Mouse (Mus musculus) testis, postnatal 10 days (tissue): ENCODE data around the gene Mcoln1.

Source experiments
- DNase-seq: peaks from one replicate; pipeline ENCODE4 v3.0.0; 2021; ENCODE audit warnings: low spot score

The Mcoln1 gene

DNA sequence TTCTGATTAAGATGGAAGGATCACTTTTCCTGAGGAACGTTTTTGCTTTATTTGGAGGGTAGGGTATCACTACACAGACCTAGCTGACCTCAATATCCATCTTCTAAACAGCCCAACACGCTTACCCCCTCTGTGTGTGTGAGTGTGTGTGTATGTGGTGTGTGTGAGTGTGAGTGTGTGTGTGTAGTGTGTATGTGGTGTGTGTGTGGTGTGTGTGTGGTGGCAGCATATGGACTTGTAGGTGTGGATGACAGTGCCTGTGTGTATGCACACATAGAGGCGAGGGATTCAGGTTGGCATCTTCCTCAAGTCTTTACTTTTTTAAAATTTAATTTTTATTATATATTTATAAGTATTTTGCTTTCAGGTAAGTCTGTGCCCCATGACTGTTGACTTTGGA lies 1.7 kb upstream of the Mcoln1 start:
- no peak for DNase-seq

DNA sequence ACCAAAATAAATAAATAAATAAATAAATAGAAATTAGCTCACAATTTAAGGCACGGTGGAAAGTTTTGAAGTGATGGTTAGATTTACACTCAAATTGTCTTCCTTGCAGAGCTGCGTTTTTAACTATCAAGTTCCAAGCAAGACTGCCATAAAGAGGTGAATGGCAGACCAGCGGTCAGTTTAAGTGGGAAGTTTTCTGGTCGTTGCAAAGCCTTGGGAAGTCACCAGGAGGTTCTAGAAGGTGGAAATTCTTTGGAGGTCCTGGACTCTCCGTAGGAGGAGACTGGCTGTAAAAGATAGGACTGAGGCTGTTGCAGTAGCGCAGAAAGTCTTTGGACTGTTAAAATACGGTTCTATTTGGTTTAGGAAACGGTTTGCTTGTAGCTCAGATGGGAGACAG lies 506 bp upstream of the Mcoln1 start:
- no peak for DNase-seq

DNA sequence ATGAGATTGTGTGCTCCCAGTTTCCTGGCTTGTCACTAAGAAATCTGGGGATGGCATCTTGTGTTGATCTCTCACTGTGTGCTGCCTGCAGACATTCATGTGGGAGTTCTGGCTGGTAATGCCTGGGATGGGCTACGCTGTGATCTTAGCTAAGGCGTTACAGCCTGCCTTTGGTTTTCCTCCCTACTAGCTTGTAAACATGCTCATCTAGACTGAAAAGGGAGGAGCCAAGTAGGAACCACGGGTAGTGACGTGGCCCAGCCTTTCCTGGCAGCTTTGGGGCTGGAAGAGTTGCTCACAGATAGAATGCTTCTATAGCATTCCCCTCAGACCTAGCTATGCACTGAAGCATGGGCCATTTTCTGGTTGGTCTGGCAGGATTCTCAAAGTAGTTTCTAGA lies 2.0 kb downstream of the Mcoln1 start:
- no peak for DNase-seq

DNA sequence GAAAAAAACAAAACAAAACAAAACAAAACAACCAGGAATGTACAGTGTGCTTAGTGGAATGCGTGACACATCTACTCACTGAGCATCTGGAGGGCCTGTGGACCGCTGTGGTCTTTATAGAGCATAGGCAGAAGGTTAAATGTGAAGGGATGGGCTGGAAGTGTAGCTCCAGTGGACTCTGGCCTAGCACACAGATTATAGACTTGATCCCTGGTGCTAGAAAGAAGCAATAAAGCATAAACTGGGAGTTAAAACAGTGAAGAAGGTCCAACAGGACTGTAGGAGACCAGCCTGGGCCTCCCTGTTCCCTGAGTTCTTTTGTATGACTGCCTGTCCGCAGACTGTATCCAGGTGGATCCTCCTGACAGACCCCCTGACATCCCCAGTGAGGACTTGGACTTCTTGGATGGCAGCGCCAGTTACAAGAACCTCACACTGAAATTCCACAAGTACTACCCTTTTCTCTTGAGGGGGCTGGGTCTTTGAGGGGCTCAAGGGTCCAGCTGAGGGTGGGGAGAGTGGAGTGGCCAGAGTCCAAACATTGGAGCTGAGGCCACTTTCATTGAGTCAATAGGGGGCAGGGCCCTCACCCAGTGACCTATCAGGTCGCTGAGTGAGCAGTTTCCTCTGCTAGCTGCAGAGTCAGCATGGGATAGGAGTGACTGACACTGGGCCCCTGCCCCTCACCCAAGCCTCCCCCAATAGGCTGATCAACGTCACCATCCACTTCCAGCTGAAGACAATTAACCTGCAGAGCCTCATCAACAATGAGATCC lies 7.9 kb downstream of the Mcoln1 start:
- DNase-seq = no peak

DNA sequence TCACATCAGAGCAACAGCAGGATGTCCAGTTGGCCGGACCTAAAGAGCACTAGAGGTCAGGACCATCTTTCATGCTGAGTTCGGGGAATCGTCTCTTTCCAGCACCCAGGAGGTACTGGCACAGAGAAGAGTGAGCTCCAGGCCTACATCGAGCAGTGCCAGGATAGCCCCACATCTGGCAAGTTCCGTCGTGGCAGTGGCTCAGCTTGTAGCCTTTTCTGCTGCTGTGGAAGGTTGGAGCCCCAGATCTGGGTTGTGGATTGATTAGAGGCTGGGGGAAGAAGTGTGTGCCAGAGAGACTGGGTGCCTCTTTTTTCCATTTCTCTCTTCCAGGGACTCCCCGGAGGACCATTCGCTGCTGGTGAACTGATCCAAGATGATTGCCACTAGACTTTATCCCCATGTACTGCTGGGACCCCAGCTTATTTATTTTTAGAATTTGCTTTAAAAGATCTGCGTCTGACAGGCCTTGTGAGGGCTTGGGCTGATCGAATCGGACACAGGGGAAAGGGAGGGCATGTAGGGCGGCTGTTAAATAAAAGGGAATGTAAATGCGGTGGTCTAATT lies 14.5 kb downstream of the Mcoln1 start:
- DNase-seq = no peak

DNA sequence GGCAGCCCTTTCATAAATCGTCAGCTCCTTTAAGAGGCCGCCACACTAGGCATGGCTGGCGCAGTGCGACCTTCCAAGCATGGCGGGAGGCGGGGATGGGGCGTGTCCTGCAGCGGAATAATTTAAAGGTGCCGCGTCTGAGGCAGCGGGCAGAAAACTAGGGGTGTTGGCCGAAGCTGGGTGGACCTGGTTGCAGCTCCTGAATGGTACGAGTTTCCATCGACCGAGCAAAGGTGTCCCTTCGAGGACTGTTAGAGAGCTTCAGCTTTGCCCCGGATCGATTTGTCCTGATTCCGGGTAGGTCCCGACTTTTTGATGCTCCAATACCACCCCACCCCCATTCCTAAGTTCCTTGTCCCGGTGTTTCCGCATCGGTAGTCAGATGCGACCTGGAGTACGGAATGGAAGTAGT lies 15.0 kb downstream of the Mcoln1 start, which contains the start of gene Pnpla6:
Gene Pnpla6, plus strand, starts transcription at position 125 of the 412 bp plus-strand sequence.
- peak; percentile 90 for DNase-seq

DNA sequence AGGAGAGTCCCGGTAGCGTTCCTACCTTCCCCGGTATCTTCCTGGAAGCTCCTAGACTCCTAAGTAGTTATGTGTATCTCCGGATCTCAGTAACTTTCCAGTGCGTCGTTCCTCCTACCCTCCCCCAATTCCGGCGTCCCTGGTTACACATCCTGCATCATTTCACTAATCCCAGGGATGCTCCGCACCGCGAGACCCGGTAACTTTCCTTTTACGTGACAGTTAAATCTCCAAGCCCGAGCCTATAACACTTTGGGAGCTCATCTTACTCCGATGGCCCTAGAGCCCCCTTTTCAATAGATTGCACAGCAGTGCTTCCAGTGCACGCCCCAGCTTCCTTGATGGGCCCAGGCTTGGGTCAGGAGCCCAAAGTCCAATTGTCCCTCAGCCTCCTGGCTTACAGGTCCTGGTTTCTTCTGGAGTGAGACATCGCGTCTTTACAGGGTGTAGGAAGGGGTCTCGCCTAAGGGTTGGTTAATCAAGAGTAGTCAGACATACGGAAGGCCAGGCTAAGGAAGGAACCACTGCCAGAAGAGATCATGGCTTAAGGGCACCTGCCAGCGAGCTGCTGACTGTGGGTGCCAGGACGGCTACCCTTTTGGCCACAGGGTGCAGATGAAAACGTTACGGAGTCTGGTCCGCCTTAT lies 15.6 kb downstream of the Mcoln1 start:
- peak; percentile 57 for DNase-seq

DNA sequence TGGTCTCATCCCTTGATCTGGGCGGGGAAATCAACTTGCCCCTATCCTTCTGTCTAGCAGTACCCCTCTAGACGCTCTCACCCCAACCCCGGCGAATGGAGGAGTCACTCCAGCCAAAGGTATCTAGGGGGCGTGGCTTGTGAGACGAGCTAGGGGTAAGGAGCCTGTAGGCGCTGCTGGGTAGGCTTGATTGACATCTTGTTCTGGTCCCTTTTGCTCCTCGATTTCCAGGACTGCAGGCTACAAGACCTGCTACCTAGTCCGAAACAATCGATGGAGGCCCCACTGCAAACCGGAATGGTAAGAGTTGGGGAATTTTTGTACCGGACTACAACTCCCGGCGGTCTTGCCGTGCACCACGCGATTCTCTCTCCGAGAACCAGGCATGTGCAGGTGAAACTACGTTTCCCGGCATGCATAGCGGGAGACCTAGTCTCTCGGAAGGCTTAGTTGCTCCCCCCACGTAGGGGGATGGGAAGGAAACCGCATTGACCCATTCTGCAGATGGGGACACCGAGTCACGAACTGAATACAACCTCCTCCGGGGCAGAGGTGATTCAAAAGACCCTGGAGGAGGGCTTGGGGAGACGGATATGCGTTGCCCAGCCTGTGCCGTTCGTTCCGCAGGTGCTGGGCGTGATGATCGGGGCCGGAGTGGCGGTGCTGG lies 16.3 kb downstream of the Mcoln1 start:
- peak; percentile 97 for DNase-seq

DNA sequence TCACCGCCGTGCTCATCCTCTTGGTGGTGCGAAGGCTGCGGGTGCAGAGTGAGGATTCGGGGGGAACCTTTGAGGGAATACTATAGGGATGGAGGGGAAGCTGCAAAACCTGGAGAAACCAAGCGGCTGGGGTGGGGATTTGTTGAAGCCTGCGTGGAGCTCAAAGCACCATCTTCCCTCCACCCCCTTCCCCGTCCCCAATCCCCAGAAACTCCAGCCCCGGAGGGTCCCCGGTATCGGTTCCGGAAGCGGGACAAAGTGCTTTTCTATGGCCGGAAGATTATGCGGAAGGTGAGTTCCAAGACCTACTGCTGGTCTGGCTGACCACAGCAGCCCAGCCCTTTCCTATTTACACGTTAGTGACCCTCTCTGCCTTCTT lies 16.8 kb downstream of the Mcoln1 start:
- peak; percentile 63 for DNase-seq

DNA sequence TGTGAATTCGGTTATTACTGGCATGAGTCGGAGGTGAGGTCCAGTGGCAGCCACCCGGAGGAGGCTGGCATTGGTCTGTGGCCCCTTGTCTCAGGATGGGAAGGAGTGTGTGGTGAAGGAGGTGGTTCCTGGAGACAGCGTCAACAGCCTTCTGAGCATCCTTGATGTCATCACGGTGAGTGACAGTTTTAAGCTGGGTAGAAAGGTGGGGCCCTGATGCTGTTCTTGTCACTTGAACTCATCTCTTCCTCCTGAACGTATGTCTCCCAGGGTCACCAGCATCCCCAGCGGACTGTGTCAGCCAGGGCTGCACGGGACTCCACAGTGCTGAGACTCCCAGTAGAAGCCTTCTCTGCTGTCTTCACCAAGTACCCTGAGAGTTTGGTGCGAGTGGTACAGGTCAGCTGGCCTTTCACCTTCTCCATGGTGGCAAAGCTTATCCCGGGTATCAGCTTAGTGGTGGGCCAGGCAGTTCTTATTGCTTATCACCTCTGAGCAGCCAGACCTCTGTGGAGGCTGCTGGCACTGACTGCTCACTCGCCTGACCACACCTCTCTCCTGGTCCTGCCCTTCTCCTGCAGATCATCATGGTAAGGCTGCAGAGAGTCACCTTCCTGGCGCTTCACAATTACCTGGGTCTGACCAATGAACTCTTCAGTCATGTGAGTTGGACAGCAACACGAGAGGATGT lies 21.9 kb downstream of the Mcoln1 start:
- DNase-seq = no peak

DNA sequence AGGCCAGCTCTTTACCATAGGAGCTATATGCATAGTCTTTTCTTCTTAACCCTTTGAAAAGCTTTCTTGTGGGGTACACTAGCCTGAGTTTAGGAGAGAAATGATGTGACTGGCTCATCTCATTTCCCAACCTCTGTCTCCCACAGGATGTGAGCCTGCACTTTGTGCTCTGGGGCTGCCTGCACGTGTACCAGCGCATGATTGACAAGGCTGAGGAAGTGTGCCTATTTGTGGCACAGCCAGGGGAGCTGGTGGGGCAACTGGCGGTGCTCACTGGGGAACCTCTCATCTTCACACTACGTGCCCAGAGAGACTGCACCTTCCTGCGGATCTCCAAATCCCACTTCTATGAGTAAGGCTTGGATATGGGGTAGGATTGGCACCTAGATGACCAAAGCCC lies 30.6 kb downstream of the Mcoln1 start:
- no peak for DNase-seq

DNA sequence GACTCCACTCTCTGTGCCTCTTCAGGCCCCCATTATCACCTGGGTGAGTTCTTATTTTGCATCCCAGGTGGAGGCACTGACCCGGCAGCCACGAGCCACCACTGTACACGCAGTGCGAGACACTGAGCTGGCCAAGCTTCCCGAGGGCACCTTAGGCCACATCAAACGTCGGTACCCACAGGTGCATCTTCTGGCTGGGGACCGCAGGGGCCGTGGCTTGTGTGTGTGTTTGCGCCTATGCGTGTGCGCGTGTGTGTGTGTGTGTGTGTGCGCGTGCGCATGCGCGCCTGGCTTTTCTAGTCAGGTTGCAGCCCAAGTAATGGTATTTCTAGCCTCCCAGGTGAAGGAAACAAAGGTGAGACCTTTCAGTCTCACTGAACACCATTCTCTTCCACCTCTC lies 31.7 kb downstream of the Mcoln1 start:
- DNase-seq = no peak

DNA sequence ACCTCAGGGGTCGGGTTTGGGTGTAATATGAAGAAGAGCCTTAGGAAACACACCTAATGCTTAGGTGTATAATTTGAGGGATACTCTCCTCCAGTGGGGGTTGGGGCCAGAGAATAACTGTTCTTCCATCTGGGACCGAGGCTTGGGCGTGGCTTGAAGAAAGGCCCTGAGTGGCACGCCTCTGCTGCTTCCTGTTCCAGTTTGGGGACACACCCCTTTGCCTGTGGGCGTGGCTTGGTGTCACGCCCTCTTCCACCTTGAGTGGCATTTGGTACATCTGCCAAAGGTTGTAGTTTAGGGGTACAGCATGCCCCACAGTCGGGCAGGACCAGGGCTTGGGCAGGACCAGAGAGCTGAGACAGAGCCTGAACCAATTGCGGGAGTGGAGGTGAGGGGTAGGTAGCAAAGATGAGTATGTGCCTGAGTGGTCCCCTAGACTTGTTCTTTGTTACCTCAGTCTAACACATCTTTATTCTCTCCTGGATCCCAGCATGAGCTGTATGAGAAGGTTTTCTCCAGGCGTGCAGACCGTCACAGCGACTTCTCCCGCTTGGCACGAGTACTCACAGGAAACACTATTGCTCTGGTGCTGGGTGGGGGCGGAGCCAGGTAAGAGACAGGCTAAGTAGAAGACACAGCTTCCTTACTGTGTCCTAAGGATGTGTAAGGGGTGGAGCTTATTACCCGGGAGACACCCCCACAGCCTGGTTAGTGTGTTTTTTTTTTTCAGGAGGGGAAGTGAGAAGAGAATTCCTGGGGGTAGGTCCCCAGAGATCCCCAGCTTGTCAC lies 36.0 kb downstream of the Mcoln1 start:
- DNase-seq = peak; percentile 59

DNA sequence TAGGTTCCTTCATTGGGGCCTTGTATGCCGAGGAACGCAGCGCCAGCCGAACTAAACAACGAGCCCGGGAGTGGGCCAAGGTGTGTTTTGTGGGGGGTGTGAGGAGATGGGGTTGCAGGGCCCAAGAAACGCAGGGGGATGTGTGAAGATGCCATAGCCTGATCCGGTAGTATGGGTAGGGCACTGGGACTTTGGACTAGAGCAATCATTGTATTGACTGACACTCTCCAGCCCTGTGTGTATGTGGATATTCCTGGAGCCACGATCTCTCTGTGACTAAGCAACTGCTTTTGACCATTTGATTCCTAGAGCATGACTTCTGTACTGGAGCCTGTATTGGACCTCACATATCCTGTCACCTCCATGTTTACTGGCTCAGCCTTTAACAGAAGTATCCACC lies 36.7 kb downstream of the Mcoln1 start:
- no peak for DNase-seq

DNA sequence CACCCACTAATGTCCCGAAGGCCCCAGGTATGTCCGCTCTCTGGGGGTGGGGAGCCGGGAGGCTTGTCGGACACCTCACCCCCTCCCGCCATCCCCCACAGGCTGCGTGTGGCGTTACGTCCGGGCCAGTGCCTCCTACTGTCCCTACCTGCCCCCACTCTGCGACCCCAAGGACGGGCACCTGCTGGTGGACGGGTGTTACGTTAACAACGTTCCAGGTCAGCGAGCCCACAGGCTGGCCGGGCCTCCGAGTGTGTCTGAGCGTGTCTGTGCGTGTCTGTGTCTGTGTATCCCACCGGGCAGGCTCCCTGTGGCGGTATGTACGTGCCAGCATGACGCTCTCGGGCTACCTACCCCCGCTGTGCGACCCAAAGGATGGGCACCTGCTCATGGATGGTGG lies 37.4 kb downstream of the Mcoln1 start:
- no peak for DNase-seq

DNA sequence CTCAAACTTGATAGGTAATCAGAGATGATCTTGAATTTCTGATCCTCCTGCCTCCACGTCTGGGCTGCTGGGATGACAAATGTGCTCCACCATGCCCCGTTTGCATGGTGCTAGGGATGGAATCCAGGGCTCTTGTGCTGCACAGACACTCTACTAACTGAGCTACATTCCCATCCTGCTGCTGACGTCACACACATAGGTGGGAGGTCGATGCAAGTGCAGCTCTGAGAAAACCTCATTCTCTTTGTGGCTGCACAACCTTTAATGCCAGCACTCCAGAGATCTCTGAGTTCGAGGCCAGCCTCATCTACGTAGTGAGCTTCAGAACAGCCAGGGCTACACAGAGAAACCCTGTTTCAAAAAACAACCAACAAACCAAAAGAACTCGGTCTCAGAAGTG lies 38.9 kb downstream of the Mcoln1 start:
- DNase-seq = no peak

DNA sequence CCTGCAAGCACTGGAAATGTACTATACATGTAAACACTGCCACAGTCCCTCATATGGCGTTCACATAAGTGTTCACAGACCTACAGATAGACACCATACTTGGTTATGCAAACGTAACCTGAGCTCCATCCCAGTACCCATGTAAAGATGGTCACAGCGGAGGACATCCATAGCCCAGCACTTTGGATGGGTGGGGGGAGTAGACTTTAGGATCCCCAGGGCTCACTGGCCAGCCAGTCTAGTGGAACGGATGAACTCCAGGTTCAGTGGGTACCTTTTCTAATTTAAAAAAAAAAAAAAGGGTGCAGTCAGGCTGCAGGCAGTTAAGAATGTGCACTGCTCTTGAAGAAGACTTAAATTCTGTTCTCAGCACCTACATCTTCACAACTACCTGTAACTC lies 39.8 kb downstream of the Mcoln1 start:
- no peak for DNase-seq

DNA sequence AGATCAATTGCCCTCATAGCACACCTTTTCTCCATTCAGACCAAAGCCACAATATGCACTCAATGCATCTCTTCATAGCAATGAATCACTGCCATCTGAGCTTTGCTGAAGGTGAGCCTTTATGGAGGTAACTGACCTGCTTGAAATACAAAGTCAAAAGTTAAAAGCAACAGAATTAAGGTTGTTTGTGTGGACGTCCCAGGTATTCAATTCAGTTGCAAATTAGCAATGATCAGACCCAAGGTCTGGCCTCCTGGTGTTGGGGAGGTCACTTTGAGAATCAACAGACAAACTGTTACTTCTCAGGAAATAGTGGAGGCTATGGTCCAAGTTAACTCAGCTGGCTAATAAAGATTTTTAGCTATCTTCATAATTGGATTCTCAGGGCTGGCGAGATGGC lies 46.3 kb downstream of the Mcoln1 start:
- DNase-seq = no peak

DNA sequence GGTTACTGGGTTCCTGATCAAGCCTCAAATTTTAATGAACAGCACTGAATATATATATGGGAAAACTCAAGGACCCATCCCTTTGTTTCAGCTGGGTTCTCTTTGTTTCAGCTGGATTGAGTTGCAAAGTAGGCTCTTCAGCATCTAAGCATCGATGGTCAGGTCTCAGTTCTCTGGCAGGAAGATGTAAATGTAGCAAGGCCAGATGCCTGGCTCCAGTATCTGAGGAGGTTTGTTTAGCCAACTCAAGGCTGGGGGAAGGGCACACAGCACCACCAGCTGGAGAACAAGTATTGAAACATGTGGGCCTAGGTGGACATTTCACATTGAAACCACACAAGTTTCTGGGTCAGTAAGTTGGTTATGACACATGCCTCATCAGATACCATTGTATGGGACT lies 52.0 kb downstream of the Mcoln1 start:
- DNase-seq = no peak

DNA sequence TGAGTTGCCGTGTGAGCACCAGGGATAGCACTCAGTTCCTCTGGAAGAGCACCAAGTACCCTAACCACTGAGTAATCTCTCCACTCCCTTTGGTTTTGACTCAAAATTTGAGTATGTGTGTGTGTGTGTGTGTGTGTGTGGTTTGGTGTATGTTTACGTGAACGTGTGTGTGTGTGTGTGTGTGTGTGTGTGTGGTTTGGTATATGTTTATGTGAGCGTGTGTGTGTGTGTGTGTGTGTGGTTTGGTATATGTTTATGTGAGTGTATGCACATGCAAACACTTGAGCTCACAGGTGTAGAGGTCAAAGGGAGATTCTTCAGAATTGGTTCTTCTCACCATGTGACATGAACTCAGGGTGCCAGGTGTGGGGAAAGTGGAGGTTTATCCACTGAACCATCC lies 55.9 kb downstream of the Mcoln1 start:
- DNase-seq = no peak
